Mouse (Mus musculus): ENCODE data around the gene Nr0b2.
A peak's percentile ranks its signal among the peaks of the same experiment; 100 is the strongest.

The Nr0b2 gene

GRCm38 (mm10) chr4:133561622-133562021, 8.4 kb downstream of the Nr0b2 start:
- no peak for DNase-seq (ENCODE audit: low spot score)

- no peak for DNase-seq (ENCODE audit: low spot score)
Measured at GRCm38 (mm10) chr4:133563123-133563571, 10.0 kb downstream of the Nr0b2 start.

GRCm38 (mm10) chr4:133567251-133567650, 14.1 kb downstream of the Nr0b2 start:
- DNase-seq (ENCODE audit: low spot score): no peak

GRCm38 (mm10) chr4:133569291-133570065, 16.3 kb downstream of the Nr0b2 start:
- DNase-seq (ENCODE audit: low spot score): no peak

DNA sequence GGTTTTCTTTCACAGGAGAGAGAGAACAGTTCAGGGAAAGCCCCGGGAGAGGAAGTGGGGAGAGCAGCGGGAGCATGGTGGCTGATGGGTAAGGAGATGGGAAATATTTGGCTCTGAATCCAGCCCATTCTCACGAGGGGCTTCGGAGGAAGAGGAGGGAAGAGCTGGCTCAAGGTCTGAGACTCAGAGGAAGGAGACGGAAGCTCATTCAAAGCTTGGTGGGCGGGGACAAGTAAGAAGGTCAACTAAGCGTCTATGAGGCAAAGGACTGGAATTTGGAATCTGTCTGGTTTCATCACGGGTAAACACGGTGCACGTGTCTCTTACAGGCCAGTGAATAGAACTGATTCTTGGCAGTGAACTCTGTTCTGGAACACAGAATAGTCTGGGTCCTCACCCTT, 16.9 kb downstream of the Nr0b2 start:
- DNase-seq (ENCODE audit: low spot score): no peak

DNA sequence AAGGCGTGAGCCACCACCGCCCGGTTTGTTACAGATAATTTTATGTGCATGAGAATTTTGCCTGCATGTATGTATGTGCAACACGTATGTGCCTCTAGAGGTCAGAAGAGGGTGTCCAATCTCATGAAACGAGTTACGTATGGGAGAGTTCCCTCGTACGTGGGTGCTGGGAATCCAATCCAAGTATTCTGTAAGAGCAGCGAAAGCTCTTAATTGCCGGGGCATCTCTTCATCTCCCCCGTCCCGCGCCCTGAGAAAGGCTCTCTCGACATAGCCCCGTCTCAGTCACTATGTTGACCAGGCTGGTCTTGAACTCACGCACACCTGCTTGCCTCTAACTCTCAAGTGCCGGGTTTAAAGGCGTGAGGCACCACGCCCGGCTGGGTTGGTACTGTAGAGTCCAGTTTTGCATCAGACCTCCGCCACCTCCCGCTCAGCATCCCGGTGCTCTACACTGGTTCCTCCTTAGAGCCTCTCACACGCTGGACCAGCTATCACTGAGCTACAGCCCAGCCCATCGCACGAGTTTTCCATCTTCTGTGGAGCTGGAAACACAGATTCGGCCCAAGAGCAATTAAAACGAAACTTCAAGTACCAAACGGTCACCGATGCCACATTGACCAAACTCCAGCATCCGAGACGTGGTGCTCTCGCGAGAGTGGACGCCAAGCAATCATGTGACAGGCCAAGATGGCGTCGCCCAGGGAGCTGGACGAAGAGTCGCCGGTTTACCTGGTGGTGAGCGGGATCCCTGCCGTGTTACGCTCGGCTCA, 21.1 kb downstream of the Nr0b2 start, which contains the start of gene Gpatch3:
Gpatch3 (plus strand) TSS at position 676 of the 773 bp plus-strand sequence.
- DNase-seq (ENCODE audit: low spot score): peak; percentile 93

GRCm38 (mm10) chr4:133574843-133575202, 21.6 kb downstream of the Nr0b2 start:
- no peak for DNase-seq (ENCODE audit: low spot score)

DNA sequence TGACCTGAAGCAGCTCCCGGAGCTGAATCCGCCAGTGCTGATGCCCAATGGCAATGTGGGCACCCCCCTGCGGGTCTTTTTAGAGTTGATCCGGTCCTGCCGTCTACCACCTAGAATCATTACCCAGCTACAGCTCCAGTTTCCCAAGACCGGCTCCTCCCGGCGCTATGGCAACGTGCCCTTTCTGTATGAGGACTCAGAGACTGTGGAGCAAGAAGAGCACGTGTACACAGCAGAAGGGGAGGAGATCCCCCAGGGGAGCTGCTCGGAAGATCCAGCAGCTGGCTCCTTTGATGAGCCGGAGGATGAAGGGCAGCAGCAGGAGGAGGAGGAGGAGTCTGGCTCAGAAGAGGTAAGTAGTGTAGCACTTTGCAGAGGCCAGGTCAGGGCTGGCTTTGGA, 24.8 kb downstream of the Nr0b2 start:
- no peak for DNase-seq (ENCODE audit: low spot score)

GRCm38 (mm10) chr4:133583690-133584058, 30.5 kb downstream of the Nr0b2 start:
- no peak for DNase-seq (ENCODE audit: low spot score)

DNA sequence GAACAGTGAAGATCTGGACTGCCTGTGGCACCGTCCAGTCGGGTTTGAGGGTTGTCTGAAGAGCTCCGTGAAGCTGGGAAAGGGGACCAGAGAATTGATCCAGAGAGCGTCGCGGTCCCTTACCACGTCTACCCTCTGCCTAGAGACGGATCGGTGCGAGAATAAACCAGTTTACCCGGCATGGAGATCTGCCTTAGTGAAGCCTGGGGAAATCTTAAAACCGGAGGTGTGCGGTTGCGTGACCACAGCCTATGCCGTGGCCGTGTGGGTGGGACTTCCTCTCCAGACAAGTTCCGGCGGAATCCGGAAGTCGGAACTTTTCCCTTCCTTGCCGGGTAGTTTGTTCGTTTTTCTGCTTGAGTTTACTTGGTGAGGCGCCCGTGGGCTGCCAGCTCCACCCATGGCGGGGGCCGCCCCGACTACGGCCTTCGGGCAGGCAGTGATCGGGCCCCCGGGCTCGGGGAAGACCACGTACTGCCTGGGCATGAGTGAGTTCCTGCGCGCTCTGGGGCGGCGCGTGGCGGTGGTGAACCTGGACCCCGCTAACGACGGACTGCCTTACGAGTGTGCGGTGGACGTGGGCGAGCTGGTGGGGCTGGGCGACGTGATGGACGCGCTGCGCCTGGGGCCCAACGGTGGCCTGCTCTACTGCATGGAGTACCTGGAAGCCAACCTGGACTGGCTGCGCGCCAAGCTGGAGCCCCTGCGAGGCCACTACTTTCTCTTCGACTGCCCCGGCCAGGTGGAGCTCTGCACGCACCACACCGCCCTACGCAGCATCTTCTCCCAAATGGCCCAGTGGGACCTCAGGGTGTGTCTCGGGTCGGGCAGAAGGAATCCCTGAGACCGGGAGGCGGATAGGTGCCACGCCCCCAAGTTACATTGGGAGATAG, 31.1 kb downstream of the Nr0b2 start, which contains the start of gene Gpn2:
Gpn2 (plus strand) TSS at position 304 of the 893 bp plus-strand sequence.
- peak; percentile 86 for DNase-seq (ENCODE audit: low spot score)

GRCm38 (mm10) chr4:133592570-133592969, 39.4 kb downstream of the Nr0b2 start:
- DNase-seq (ENCODE audit: low spot score): peak; percentile 70

DNA sequence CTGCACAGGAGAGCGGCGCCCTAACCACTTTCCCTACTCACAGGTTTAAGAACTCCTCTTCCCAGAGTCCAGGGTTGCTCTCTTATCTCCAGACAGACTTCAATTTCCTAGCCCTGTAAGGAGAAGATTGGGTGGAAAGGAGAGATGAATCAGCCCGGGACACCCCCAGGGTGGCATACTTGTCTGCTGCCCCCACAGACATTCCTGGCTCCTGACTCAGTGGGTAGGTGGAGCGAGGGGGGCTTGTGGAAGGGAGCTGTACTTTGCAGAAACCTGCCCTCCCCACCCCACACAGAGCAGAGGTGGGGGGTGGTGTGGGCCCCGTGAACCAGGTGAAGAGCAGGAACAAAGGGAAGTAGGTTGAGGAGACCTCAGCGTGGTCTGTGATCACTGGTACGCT, 42.4 kb downstream of the Nr0b2 start:
- DNase-seq (ENCODE audit: low spot score): no peak

- DNase-seq (ENCODE audit: low spot score): no peak
Measured at GRCm38 (mm10) chr4:133596084-133596483, 42.9 kb downstream of the Nr0b2 start.

- no peak for DNase-seq (ENCODE audit: low spot score)
Measured at GRCm38 (mm10) chr4:133598616-133599015, 45.4 kb downstream of the Nr0b2 start.

GRCm38 (mm10) chr4:133599116-133599515, 45.9 kb downstream of the Nr0b2 start:
- DNase-seq (ENCODE audit: low spot score): no peak

DNA sequence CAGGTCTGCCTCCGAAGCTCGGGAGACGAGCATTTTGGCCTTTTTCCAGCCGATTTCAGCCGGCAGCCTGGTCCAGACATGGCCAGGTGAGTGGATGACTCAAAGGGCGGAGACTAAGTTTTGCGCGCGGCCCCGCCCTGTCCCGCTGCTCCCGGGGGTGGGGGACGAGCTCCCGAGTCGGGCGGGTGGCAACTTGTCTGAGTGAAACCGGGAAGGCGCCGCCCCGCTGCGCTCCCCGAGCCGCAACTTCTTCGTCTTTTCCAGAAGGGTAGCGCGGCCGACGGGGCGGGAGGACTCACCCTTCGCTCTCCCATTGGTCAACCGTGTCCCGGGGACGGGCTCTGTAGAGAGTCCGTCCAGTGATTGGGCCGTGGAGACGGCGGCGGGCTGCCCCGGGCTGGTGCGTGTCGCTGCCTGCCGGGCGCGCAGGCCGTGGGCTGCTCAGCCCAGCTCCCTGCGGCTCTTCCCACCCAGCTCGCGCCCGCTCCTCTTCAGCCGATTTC, 46.4 kb downstream of the Nr0b2 start:
- peak; percentile 96 for DNase-seq (ENCODE audit: low spot score)

GRCm38 (mm10) chr4:133600306-133600705, 47.1 kb downstream of the Nr0b2 start:
- no peak for DNase-seq (ENCODE audit: low spot score)

DNA sequence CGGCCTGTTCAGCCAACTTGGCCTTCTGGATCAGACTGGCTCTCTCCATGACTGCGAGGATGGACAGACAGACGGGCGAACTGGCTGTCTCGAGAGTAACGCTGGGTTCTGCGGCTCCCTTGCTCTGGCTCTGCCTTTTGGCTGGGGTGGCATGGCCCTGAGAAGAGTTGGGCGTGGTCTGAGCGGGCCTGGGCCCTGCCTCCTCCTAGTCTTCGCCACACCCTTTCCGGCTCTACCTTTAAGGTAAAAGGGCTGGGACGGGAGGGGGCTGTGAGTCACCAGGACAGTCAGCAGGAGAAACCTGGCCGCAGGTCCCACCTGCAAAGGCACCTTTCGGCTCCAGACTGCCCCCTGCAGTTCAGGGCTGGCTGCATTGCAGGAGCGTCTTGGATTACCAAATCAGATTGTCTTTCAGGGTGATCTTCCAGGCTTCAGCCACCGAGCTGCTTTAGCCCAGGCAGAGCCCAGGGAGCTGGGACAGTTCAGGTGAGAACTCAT, 48.6 kb downstream of the Nr0b2 start, which contains the start of gene Sfn:
Sfn (minus strand) TSS at position 448 of the 498 bp plus-strand sequence.
- peak; percentile 86 for DNase-seq (ENCODE audit: low spot score)

DNA sequence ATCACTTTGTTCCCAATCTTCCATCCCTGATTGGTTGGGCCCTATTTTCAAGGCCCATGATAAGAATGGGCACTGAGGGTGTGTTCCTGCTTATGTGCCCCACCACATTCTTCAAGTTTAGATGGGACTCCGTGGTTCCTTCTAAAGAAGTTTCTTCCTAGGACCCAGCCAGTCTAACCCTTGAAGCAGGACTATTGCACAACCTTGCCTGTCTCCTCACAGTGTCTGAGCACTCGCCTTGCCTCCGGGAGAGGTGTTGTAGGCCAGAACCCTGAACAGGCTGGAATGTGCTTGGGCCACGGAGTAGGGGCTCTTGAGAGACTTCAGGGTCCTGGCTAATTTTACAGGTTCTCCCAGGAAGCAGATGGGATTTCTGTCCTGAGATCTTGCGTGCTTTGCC, 49.9 kb downstream of the Nr0b2 start:
- DNase-seq (ENCODE audit: low spot score): no peak

GRCm38 (mm10) chr4:133604175-133604574, 51.0 kb downstream of the Nr0b2 start:
- no peak for DNase-seq (ENCODE audit: low spot score)

GRCm38 (mm10) chr4:133604856-133605255, 51.7 kb downstream of the Nr0b2 start:
- DNase-seq (ENCODE audit: low spot score): no peak

GRCm38 (mm10) chr4:133605330-133605729, 52.2 kb downstream of the Nr0b2 start:
- DNase-seq (ENCODE audit: low spot score): no peak

Data from lung, postnatal 25 days (tissue).